Mouse (Mus musculus) midbrain, embryonic 12.5 days (tissue): ENCODE measurements around the gene Etv2. TPM values are rescaled to one million over a fixed set of nuclear protein-coding genes. Genes with fewer than 3 reads are reported as not detected.

Source experiments
- ATAC-seq: fragments of 200-750 bp; cut with Nextera tagmentation; 2 replicates; pipeline ENCODE4 v1.8.0; 2017; ENCODE audit warnings: low read depth, moderate TSS enrichment, moderate library complexity; ENCODE audit not compliant: low FRiP score
- H3K27ac ChIP-seq: fragments of 300-500 bp; sonication (generic); replicated peaks from 2 replicates; pipeline ENCODE4 v1.5.1; 2016; ENCODE audit warnings: mild to moderate bottlenecking
- H3K27me3 ChIP-seq: fragments of 300-500 bp; sonication (generic); 2 replicates; pipeline ENCODE4 v1.6.1; 2016; ENCODE audit warnings: mild to moderate bottlenecking
- H3K36me3 ChIP-seq: fragments of 300-500 bp; sonication (generic); 2 replicates; pipeline ENCODE4 v1.6.1; 2016
- H3K4me1 ChIP-seq: fragments of 300-500 bp; sonication (generic); 2 replicates; pipeline ENCODE4 v1.6.1; 2016
- H3K4me2 ChIP-seq: fragments of 300-500 bp; sonication (generic); replicated peaks from 2 replicates; pipeline ENCODE4 v1.6.1; 2016; ENCODE audit warnings: mild to moderate bottlenecking, moderate library complexity
- H3K4me3 ChIP-seq: fragments of 300-500 bp; sonication (generic); 2 replicates; pipeline ENCODE4 v1.5.1; 2016; ENCODE audit warnings: mild to moderate bottlenecking
- H3K9ac ChIP-seq: fragments of 300-500 bp; sonication (generic); replicated peaks from 2 replicates; pipeline ENCODE4 v1.6.1; 2016; ENCODE audit warnings: mild to moderate bottlenecking, moderate library complexity
- H3K9me3 ChIP-seq: fragments of 300-500 bp; sonication (generic); 2 replicates; pipeline ENCODE4 v1.6.1; 2016; ENCODE audit warnings: mild to moderate bottlenecking
- WGBS: fragments of 180-500 bp; shearing (Covaris S2); methylation state at CpG from one replicate; pipeline ENCODE4 v1.1.7; 2016; 5-methylcytosine and 5-hydroxymethylcytosine counted together
- polyA plus RNA-seq: library from polyadenylated mRNA; unstranded; fragments of >200 nt; fragmentation: Nextera tagmentation; extraction: Ambion mirVana; gene quantifications from 2 replicates; pipeline ENCODE4 v1.2.1, GENCODE M21; 2016

The Etv2 gene
- polyA plus RNA-seq, 1 experiment from 2014 or later: not detected

- WGBS: 62% methylated on average over 7 of the region's 7 CpGs
- ATAC-seq: no peak
- Histone ChIP-seq H3K4me3 (no peak overlapping the region), H3K36me3 (no peaks in the 10 kb centered on the region), H3K9me3 (no peaks in the 10 kb centered on the region), H3K4me1 (no peaks in the 10 kb centered on the region), H3K4me2 (no peak overlapping the region), H3K27me3 (no peaks in the 10 kb centered on the region; the same call in 1 of the 2 replicates), H3K9ac (no peak overlapping the region), H3K27ac (no peak overlapping the region)
Observed at GRCm38 (mm10) chr7:30610043-30610442, 25.6 kb downstream of the Etv2 start.

- WGBS: 54% methylated on average over 16 of the region's 16 CpGs
- H3K4me2 ChIP-seq: no peak overlapping the region
- H3K9me3 ChIP-seq: no peaks in the 10 kb centered on the region
- no peaks in the 10 kb centered on the region for H3K4me1 ChIP-seq
- no peak overlapping the region for H3K4me3 ChIP-seq
- H3K27ac ChIP-seq: no peak overlapping the region
- no peaks in the 10 kb centered on the region; the same call in 1 of the 2 replicates for H3K27me3 ChIP-seq
- no peak for ATAC-seq
- no peak overlapping the region for H3K9ac ChIP-seq
- no peaks in the 10 kb centered on the region for H3K36me3 ChIP-seq
Observed at GRCm38 (mm10) chr7:30608476-30608875, 27.2 kb downstream of the Etv2 start.

GRCm38 (mm10) chr7:30607706-30608309, 27.8 kb downstream of the Etv2 start:
- H3K4me1 ChIP-seq: no peaks in the 10 kb centered on the region
- WGBS: 38% methylated on average over 8 of the region's 8 CpGs
- no peak for ATAC-seq

GRCm38 (mm10) chr7:30604944-30605343, 30.7 kb downstream of the Etv2 start:
- Histone ChIP-seq H3K27me3 (no peaks in the 10 kb centered on the region), H3K9ac (no peak overlapping the region), H3K9me3 (no peaks in the 10 kb centered on the region), H3K4me3 (no peak overlapping the region), H3K36me3 (no peaks in the 10 kb centered on the region), H3K27ac (no peak overlapping the region), H3K4me2 (no peak overlapping the region), H3K4me1 (peaks cover 6% of the 10 kb centered on the region; the same call in 1 of the 2 replicates)
- WGBS: 88% methylated on average over 8 of the region's 8 CpGs
- no peak for ATAC-seq

More at GRCm38 (mm10) chr7:30607706-30608309, 27.8 kb downstream of the Etv2 start:
- Histone ChIP-seq H3K4me3 (no peak overlapping the region), H3K4me2 (no peak overlapping the region), H3K27ac (no peak overlapping the region), H3K27me3 (no peaks in the 10 kb centered on the region), H3K9ac (no peak overlapping the region), H3K36me3 (no peaks in the 10 kb centered on the region), H3K9me3 (no peaks in the 10 kb centered on the region)

GRCm38 (mm10) chr7:30604424-30604823, 31.2 kb downstream of the Etv2 start:
- H3K9ac ChIP-seq: no peak overlapping the region
- H3K27me3 ChIP-seq: no peaks in the 10 kb centered on the region
- no peaks in the 10 kb centered on the region for H3K36me3 ChIP-seq
- ATAC-seq: no peak
- peaks cover 10% of the 10 kb centered on the region for H3K4me1 ChIP-seq
- H3K4me2 ChIP-seq: no peak overlapping the region
- no peaks in the 10 kb centered on the region for H3K9me3 ChIP-seq
- WGBS: 69% methylated on average over 8 of the region's 8 CpGs
- H3K27ac ChIP-seq: no peak overlapping the region
- no peak overlapping the region for H3K4me3 ChIP-seq

- Histone ChIP-seq H3K9ac (no peak overlapping the region), H3K27me3 (no peaks in the 10 kb centered on the region), H3K27ac (no peak overlapping the region), H3K4me1 (peaks cover 10% of the 10 kb centered on the region), H3K9me3 (no peaks in the 10 kb centered on the region), H3K4me2 (no peak overlapping the region), H3K36me3 (no peaks in the 10 kb centered on the region), H3K4me3 (no peak overlapping the region)
- WGBS: 65% methylated on average over 3 of the region's 3 CpGs
- ATAC-seq: no peak
Observed at GRCm38 (mm10) chr7:30602583-30602982, 33.1 kb downstream of the Etv2 start.

GRCm38 (mm10) chr7:30600651-30601050, 35.0 kb downstream of the Etv2 start:
- no peak overlapping the region for H3K4me3 ChIP-seq
- no peak for ATAC-seq
- H3K27me3 ChIP-seq: no peaks in the 10 kb centered on the region
- H3K4me2 ChIP-seq: peak overlapping the region; percentile 38; the same call in 1 of the 2 replicates
- H3K4me1 ChIP-seq: peaks cover 10% of the 10 kb centered on the region
- no peaks in the 10 kb centered on the region for H3K9me3 ChIP-seq
- H3K36me3 ChIP-seq: no peaks in the 10 kb centered on the region
- 77% methylated on average over 7 of the region's 7 CpGs for WGBS
- peak overlapping the region; percentile 31; the same call in 1 of the 2 replicates for H3K9ac ChIP-seq
- H3K27ac ChIP-seq: no peak overlapping the region

GRCm38 (mm10) chr7:30599933-30600353, 35.7 kb downstream of the Etv2 start:
- Histone ChIP-seq H3K27me3 (no peaks in the 10 kb centered on the region), H3K27ac (0 out of 2 replicates have a peak overlapping the region, but pooled peaks have one; percentile 25), H3K4me2 (peak overlapping the region; percentile 38), H3K36me3 (no peaks in the 10 kb centered on the region), H3K9me3 (no peaks in the 10 kb centered on the region), H3K9ac (peak overlapping the region; percentile 31; the same call in 1 of the 2 replicates), H3K4me3 (no peak overlapping the region), H3K4me1 (peaks cover 11% of the 10 kb centered on the region)
- 2% methylated on average over 16 of the region's 16 CpGs for WGBS
- ATAC-seq: peak; percentile 99

- 93% methylated on average over 12 of the region's 12 CpGs for WGBS
- Histone ChIP-seq H3K4me3 (no peak within 1 kb of the TSS), H3K4me2 (peak within 1 kb of the TSS; percentile 32), H3K27ac (0 out of 2 replicates have a peak within 1 kb of the TSS, but pooled peaks have one; percentile 25), H3K27me3 (no peaks in the 10 kb centered on the region), H3K4me1 (peaks cover 13% of the 10 kb centered on the region), H3K9ac (no peak within 1 kb of the TSS), H3K9me3 (no peaks in the 10 kb centered on the region), H3K36me3 (no peaks in the 10 kb centered on the region)
- ATAC-seq: no peak
Observed at GRCm38 (mm10) chr7:30598786-30599185, 36.9 kb downstream of the Etv2 start, which contains the start of gene Zbtb32. Gene Zbtb32 (minus strand): TSS chr7:30598909.

GRCm38 (mm10) chr7:30596811-30597210, 38.8 kb downstream of the Etv2 start:
- WGBS: 76% methylated on average over 5 of the region's 5 CpGs
- peaks cover 13% of the 10 kb centered on the region for H3K4me1 ChIP-seq
- no peak overlapping the region for H3K4me2 ChIP-seq
- H3K27ac ChIP-seq: no peak overlapping the region
- H3K9me3 ChIP-seq: no peaks in the 10 kb centered on the region
- ATAC-seq: no peak
- no peak overlapping the region for H3K4me3 ChIP-seq
- H3K27me3 ChIP-seq: no peaks in the 10 kb centered on the region
- H3K9ac ChIP-seq: no peak overlapping the region
- H3K36me3 ChIP-seq: no peaks in the 10 kb centered on the region

GRCm38 (mm10) chr7:30596093-30596492, 39.6 kb downstream of the Etv2 start:
- 83% methylated on average over 5 of the region's 5 CpGs for WGBS
- no peaks in the 10 kb centered on the region for H3K27me3 ChIP-seq

GRCm38 (mm10) chr7:30594510-30595024, 41.1 kb downstream of the Etv2 start:
- no peak overlapping the region for H3K4me2 ChIP-seq
- H3K27me3 ChIP-seq: no peaks in the 10 kb centered on the region
- no peak overlapping the region for H3K4me3 ChIP-seq
- H3K9me3 ChIP-seq: no peaks in the 10 kb centered on the region
- no peak overlapping the region for H3K9ac ChIP-seq
- ATAC-seq: no peak
- no peak overlapping the region for H3K27ac ChIP-seq
- WGBS: 68% methylated on average over 4 of the region's 4 CpGs
- peaks cover 10% of the 10 kb centered on the region for H3K4me1 ChIP-seq
- H3K36me3 ChIP-seq: no peaks in the 10 kb centered on the region

More at GRCm38 (mm10) chr7:30596093-30596492, 39.6 kb downstream of the Etv2 start:
- Histone ChIP-seq H3K9ac (no peak overlapping the region), H3K27ac (no peak overlapping the region), H3K4me2 (no peak overlapping the region), H3K4me1 (peaks cover 13% of the 10 kb centered on the region), H3K4me3 (no peak overlapping the region), H3K36me3 (no peaks in the 10 kb centered on the region), H3K9me3 (no peaks in the 10 kb centered on the region)
- ATAC-seq: no peak
